Mouse (Mus musculus) intestine, postnatal 0 days (tissue): ENCODE measurements around the gene Kcns3. TPM values are rescaled to one million over a fixed set of nuclear protein-coding genes. Genes with fewer than 3 reads are reported as not detected.
A peak's percentile ranks its signal among the peaks of the same experiment; 100 is the strongest.

Source experiments
- ATAC-seq: fragments of 200-750 bp; cut with Nextera tagmentation; 2 replicates; pipeline ENCODE4 v1.8.0; 2017; ENCODE audit warnings: mild to moderate bottlenecking, moderate TSS enrichment, moderate library complexity
- H3K27ac ChIP-seq: fragments of 300-500 bp; sonication (generic); 2 replicates; pipeline ENCODE4 v1.5.1; 2014; ENCODE audit warnings: mild to moderate bottlenecking, low read depth, low read length, moderate library complexity
- H3K27me3 ChIP-seq: fragments of 300-500 bp; sonication (generic); replicated peaks from 2 replicates; pipeline ENCODE4 v1.6.1; 2014; ENCODE audit warnings: low read length, mixed read lengths; ENCODE audit not compliant: control insufficient read depth, insufficient read depth
- H3K36me3 ChIP-seq: fragments of 300-500 bp; sonication (generic); 2 replicates; pipeline ENCODE4 v1.6.1; 2014; ENCODE audit warnings: mild to moderate bottlenecking, moderate library complexity; ENCODE audit not compliant: control insufficient read depth, insufficient read depth
- H3K4me1 ChIP-seq: fragments of 300-500 bp; sonication (generic); replicated peaks from 2 replicates; pipeline ENCODE4 v1.6.1; 2014; ENCODE audit warnings: antibody characterized with exemption, low read length, mixed read lengths; ENCODE audit not compliant: control insufficient read depth, insufficient read depth
- H3K4me2 ChIP-seq: fragments of 300-500 bp; sonication (generic); replicated peaks from 2 replicates; pipeline ENCODE4 v1.6.1; 2014; ENCODE audit warnings: low read depth, mild to moderate bottlenecking, moderate library complexity
- H3K4me3 ChIP-seq: fragments of 300-500 bp; sonication (generic); 2 replicates; pipeline ENCODE4 v1.5.1; 2014; ENCODE audit warnings: low read depth, low read length
- H3K9ac ChIP-seq: fragments of 300-500 bp; sonication (generic); 2 replicates; pipeline ENCODE4 v1.6.1; 2014; ENCODE audit warnings: mild to moderate bottlenecking, low read depth, low read length
- H3K9me3 ChIP-seq: fragments of 300-500 bp; sonication (generic); 2 replicates; pipeline ENCODE4 v1.6.1; 2016; ENCODE audit warnings: mixed run types; ENCODE audit not compliant: control insufficient read depth
- CTCF ChIP-seq: sonication (generic); IDR thresholded peaks from 2 replicates; pipeline ENCODE4 v1.5.1; 2016; ENCODE audit warnings: low read depth, mild to moderate bottlenecking, control low read depth, antibody characterized with exemption, moderate library complexity
- WGBS: fragments of 180-500 bp; shearing (Covaris S2); extraction: QIAGEN DNeasy Blood & Tissue Kit; methylation state at CpG from one replicate; pipeline ENCODE4 v1.1.7; 2014; 5-methylcytosine and 5-hydroxymethylcytosine counted together
- polyA plus RNA-seq: library from polyadenylated mRNA; unstranded; fragments of >200 nt; fragmentation: Nextera tagmentation; extraction: Ambion mirVana; gene quantifications from 2 replicates; pipeline ENCODE4 v1.2.1, GENCODE M21; 2015

Gene Kcns3
- polyA plus RNA-seq, 1 experiment from 2014 or later, result 10.4 TPM

DNA sequence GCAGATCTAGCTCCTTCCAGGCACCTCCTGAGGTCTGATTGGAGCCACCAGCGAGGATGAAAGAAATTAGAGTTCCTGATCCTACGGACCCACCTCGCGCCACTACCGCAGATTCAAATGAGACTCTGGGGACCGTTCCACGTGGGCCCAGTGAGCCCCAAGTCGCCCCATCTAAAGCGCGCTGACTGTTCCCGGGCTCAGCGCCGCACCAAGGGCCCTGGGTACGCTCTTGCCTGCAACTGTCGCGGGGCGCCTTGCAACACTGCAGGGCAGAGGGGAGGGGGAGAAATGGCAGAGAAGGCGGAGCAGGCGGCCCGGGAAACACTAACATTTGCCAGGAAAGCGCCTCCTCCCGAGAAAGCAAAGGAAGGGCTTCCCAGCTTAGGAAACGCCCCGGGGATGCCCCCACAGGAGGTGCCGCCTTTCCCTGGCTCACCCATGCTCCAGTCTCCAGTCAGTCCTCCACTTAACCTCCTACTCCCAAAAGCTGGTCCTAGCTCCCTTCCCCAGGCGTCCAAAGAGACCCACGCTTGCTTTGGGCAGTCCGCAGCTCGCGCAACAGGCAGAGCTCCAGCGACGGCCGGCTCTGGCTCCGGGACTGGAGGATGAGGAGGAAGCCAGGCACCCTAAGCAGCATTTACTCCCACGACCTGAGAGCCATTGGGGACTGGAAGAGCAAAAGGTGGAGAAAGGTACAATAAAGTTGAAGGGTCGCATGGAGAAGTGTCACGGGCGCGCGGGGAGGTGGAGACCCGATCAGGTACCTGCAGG, 1.2 kb downstream of the Kcns3 start:
- H3K36me3 ChIP-seq, result no peaks in the 10 kb centered on the region
- H3K9me3 ChIP-seq, result no peaks in the 10 kb centered on the region
- peak overlapping the region; percentile 54 for H3K9ac ChIP-seq
- peak; percentile 35; the same call in 1 of the 2 replicates for ATAC-seq
- H3K4me3 ChIP-seq, result peak overlapping the region; percentile 49
- peak overlapping the region; percentile 11; the same call in 1 of the 2 replicates for H3K27ac ChIP-seq
- WGBS, result 0% methylated on average over 40 of the region's 41 CpGs
- H3K4me2 ChIP-seq, result peak overlapping the region; percentile 95
- H3K27me3 ChIP-seq, result 0 out of 2 replicates have a peak, but pooled peaks cover 16% of the 10 kb centered on the region
- TF ChIP-seq CTCF, result no peak
- no peaks in the 10 kb centered on the region for H3K4me1 ChIP-seq

DNA sequence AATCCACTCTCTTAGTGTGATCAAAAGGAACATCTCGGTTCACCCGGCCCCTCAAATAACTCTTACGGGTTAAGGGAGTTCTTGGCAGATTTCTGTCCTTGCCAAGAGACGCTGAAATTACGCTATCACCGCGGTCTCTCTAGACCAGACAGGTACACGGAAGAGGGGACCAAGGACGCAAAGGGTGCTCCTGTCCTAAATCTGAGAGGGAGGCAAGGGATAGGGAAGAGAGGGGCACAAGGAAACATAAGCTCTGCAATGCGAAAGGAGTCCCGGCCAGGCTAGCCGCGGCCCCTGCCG, 1.8 kb downstream of the Kcns3 start:
- H3K9me3 ChIP-seq, result no peaks in the 10 kb centered on the region
- H3K27me3 ChIP-seq, result 0 out of 2 replicates have a peak, but pooled peaks cover 16% of the 10 kb centered on the region
- H3K4me1 ChIP-seq, result no peaks in the 10 kb centered on the region
- peak overlapping the region; percentile 95 for H3K4me2 ChIP-seq
- 3% methylated on average over 14 of the region's 14 CpGs for WGBS
- peak overlapping the region; percentile 54 for H3K9ac ChIP-seq
- no peak overlapping the region for H3K27ac ChIP-seq
- no peak for ATAC-seq
- H3K36me3 ChIP-seq, result no peaks in the 10 kb centered on the region
- peak; percentile 57 for TF ChIP-seq CTCF
- peak overlapping the region; percentile 49 for H3K4me3 ChIP-seq

DNA sequence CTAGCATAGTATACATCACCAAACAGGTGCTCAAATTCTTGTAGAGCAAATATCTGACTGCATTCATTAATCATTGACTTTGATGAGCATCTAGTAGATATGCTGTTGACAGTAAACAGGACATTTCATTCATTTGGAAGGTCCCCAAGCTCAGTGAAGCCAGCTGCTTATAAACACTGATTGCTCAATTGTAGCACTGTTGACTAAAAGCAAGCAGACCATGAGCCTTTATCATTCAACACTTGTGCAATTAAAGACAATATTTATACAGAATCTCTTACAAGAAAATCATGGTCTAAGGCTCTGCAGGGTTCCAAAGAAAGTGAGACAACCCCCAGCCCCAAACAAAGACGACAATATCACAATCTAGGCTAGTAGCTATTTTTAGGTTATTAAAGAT, 6.0 kb downstream of the Kcns3 start:
- no peaks in the 10 kb centered on the region for H3K4me1 ChIP-seq
- WGBS, result 61% methylated on average over 1 of the region's 1 CpGs
- no peak for TF ChIP-seq CTCF
- H3K36me3 ChIP-seq, result no peaks in the 10 kb centered on the region
- no peak overlapping the region for H3K9ac ChIP-seq
- H3K4me2 ChIP-seq, result no peak overlapping the region
- H3K4me3 ChIP-seq, result no peak overlapping the region
- no peaks in the 10 kb centered on the region for H3K9me3 ChIP-seq
- ATAC-seq, result no peak
- H3K27me3 ChIP-seq, result 0 out of 2 replicates have a peak, but pooled peaks cover 6% of the 10 kb centered on the region
- no peak overlapping the region for H3K27ac ChIP-seq

DNA sequence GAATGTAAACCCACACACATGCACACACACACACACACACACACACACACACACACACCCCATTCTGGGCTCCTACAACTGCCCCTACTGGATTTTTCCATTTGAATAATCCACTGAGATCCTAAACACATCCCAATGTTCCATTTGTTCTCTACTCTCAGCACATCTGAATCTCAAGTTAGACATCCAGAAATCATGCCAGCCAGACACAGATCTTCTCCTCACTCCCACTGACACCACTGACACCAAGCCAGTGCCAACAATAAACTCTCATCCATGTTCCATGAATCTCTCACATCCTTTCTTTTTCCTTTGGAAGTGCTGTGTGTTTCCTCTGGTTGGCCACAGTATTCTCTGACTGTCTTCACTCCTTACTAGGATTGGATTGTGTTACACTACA, 18.4 kb downstream of the Kcns3 start:
- Histone ChIP-seq H3K4me1 (no peaks in the 10 kb centered on the region), H3K4me2 (no peak overlapping the region), H3K9ac (no peak overlapping the region), H3K4me3 (no peak overlapping the region), H3K27ac (no peak overlapping the region), H3K9me3 (no peaks in the 10 kb centered on the region), H3K36me3 (no peaks in the 10 kb centered on the region), H3K27me3 (no peaks in the 10 kb centered on the region)
- TF ChIP-seq CTCF, result no peak
- ATAC-seq, result no peak

DNA sequence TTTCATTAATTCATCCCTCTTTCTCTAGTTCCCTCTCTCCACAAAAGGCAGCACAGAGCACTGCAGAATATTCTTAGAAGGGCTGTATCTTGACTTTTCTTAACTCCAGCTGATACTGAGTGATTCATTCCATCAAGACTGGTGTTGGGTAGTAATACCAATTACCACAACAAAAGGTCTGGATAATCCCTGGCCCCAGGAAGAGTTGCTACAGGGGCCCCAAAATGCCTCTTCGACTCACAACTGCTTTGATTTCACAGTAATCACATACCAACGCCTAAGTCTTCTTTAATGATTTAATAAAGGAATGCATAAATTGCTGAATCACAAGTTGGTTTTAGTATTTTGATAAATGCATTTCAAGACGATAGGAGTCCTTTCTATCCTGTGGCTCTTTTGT, 21.7 kb downstream of the Kcns3 start:
- 55% methylated on average over 3 of the region's 3 CpGs for WGBS
- ATAC-seq, result no peak
- H3K36me3 ChIP-seq, result no peaks in the 10 kb centered on the region
- H3K4me3 ChIP-seq, result no peak overlapping the region
- no peak overlapping the region for H3K27ac ChIP-seq
- H3K9me3 ChIP-seq, result no peaks in the 10 kb centered on the region
- TF ChIP-seq CTCF, result no peak
- H3K4me2 ChIP-seq, result no peak overlapping the region
- H3K4me1 ChIP-seq, result no peaks in the 10 kb centered on the region
- no peak overlapping the region for H3K9ac ChIP-seq
- H3K27me3 ChIP-seq, result no peaks in the 10 kb centered on the region

DNA sequence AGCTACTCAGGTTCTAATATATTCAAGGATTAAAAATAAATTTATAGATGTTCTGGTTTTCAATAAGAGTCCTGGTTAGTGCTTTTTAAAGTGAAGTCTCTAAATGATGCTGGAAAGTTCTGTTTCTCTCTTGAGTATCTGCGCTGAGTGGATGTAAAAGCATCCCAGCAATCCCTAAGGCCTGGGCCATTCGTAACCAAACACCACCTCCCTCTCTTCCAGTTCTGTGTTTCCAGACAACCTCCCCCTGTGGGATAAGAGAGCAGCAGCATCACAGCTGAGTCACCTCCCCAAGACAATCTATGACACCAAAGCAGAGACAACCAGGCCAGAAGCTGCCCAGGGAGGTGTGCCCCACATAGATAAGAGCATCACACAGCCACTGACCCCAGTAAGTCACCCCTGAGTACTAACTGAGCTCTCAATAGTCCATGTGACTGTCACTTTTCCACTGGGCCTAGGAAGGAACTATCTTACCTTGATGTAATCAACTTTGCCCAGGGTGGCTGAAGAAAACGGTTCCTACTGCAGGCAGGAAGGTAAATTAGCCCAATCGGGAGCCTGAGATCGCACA, 24.6 kb downstream of the Kcns3 start:
- TF ChIP-seq CTCF, result no peak
- H3K27ac ChIP-seq, result no peak overlapping the region
- no peaks in the 10 kb centered on the region for H3K9me3 ChIP-seq
- H3K36me3 ChIP-seq, result no peaks in the 10 kb centered on the region
- H3K9ac ChIP-seq, result no peak overlapping the region
- no peak overlapping the region for H3K4me2 ChIP-seq
- H3K27me3 ChIP-seq, result no peaks in the 10 kb centered on the region
- no peaks in the 10 kb centered on the region for H3K4me1 ChIP-seq
- WGBS, result 49% methylated on average over 5 of the region's 5 CpGs
- no peak for ATAC-seq
- no peak overlapping the region for H3K4me3 ChIP-seq
